Mouse (Mus musculus): ENCODE results near the gene Polr2b.

- TF ChIP-seq ELF1 (IDR thresholded peaks at IDR 0.05; ENCODE audit: low read depth, low read length), result no peak
- TF ChIP-seq POLR2AphosphoS2 (IDR thresholded peaks at IDR 0.05; ENCODE audit: low read length), result no peak
- TF ChIP-seq GATA1 (IDR thresholded peaks at IDR 0.05; ENCODE audit: low read depth, low read length), result no peak
- no peak for TF ChIP-seq MAFK (IDR thresholded peaks at IDR 0.05; ENCODE audit: borderline replicate concordance, low read depth, low read length)
- no peak for TF ChIP-seq USF1 (IDR thresholded peaks at IDR 0.05; ENCODE audit: low read depth, low read length)
These were observed 76.1 kb downstream of the Polr2b start for GRCm38 (mm10) chr5:77385900-77386595.
